Mouse (Mus musculus): Measurements from ENCODE around the gene Ogfod2. TPM values are rescaled to one million over a fixed set of nuclear protein-coding genes. Genes with fewer than 3 reads are reported as not detected.

The Ogfod2 gene
- 10 to 100 TPM; 51.2 to 59.3 (median 55.6) TPM for total RNA-seq (2022)

- peak; percentile 91 for DNase-seq
Measured at GRCm38 (mm10) chr5:124111742-124112497, at the start of gene Ogfod2. Gene Ogfod2, plus strand, starts transcription at chr5:124112297.

- no peak for DNase-seq
Measured at GRCm38 (mm10) chr5:124069657-124070056, 42.4 kb upstream of the Ogfod2 start.

- DNase-seq = no peak
Measured at GRCm38 (mm10) chr5:124073682-124074081, 38.4 kb upstream of the Ogfod2 start.

- DNase-seq = no peak
Measured at GRCm38 (mm10) chr5:124074845-124075307, 37.2 kb upstream of the Ogfod2 start.

GRCm38 (mm10) chr5:124075716-124076115 is 36.4 kb upstream of the Ogfod2 start:
- DNase-seq = no peak

GRCm38 (mm10) chr5:124076559-124076958 is 35.5 kb upstream of the Ogfod2 start:
- no peak for DNase-seq

GRCm38 (mm10) chr5:124077241-124077640 is 34.9 kb upstream of the Ogfod2 start:
- no peak for DNase-seq

- no peak for DNase-seq
Measured at GRCm38 (mm10) chr5:124077856-124078460, 34.1 kb upstream of the Ogfod2 start.

GRCm38 (mm10) chr5:124078794-124079416 is 33.2 kb upstream of the Ogfod2 start:
- DNase-seq = no peak

- DNase-seq = no peak
Measured at GRCm38 (mm10) chr5:124079880-124080279, 32.2 kb upstream of the Ogfod2 start.

GRCm38 (mm10) chr5:124082447-124082846 is 29.6 kb upstream of the Ogfod2 start:
- DNase-seq = no peak

- no peak for DNase-seq
Measured at GRCm38 (mm10) chr5:124082941-124083688, 29.0 kb upstream of the Ogfod2 start.

- DNase-seq = no peak
Measured at GRCm38 (mm10) chr5:124083850-124084587, 28.1 kb upstream of the Ogfod2 start.

- peak; percentile 71 for DNase-seq
Measured at GRCm38 (mm10) chr5:124084588-124085173, 27.4 kb upstream of the Ogfod2 start.

- no peak for DNase-seq
Measured at GRCm38 (mm10) chr5:124085513-124085912, 26.6 kb upstream of the Ogfod2 start.

- DNase-seq = peak; percentile 61
Measured at GRCm38 (mm10) chr5:124086876-124087275, 25.2 kb upstream of the Ogfod2 start.

- no peak for DNase-seq
Measured at GRCm38 (mm10) chr5:124089868-124090267, 22.2 kb upstream of the Ogfod2 start.

GRCm38 (mm10) chr5:124091951-124092406 is 20.1 kb upstream of the Ogfod2 start:
- no peak for DNase-seq

- DNase-seq = no peak
Measured at GRCm38 (mm10) chr5:124093120-124093794, 18.8 kb upstream of the Ogfod2 start.

GRCm38 (mm10) chr5:124093852-124094604 is 18.1 kb upstream of the Ogfod2 start:
- no peak for DNase-seq

Measured in adrenal gland, adult 8-10 months (tissue).